Mouse (Mus musculus) kidney, embryonic 14.5 days (tissue): ENCODE measurements at regions not wholly inside any gene's neighbourhood (a gene's known extent, or its start where the extent isn't known, plus 50 kb on each side); places are given as distances from the start of the nearest gene placed in this dataset.
A peak's percentile ranks its signal among the peaks of the same experiment; 100 is the strongest.

Experiments used
- ATAC-seq: fragments of 200-750 bp; cut with Nextera tagmentation; 2 replicates; pipeline ENCODE4 v1.8.0; 2017; ENCODE audit warnings: moderate number of reproducible peaks, mild to moderate bottlenecking, moderate TSS enrichment, moderate library complexity; ENCODE audit not compliant: low FRiP score, low TSS enrichment
- H3K27ac ChIP-seq: fragments of 300-500 bp; sonication (generic); 2 replicates; pipeline ENCODE4 v1.5.1; 2014; ENCODE audit warnings: low read depth, mild to moderate bottlenecking, low read length, moderate library complexity, mixed read lengths
- H3K27me3 ChIP-seq: fragments of 300-500 bp; sonication (generic); 2 replicates; pipeline ENCODE4 v1.6.1; 2014; ENCODE audit warnings: mild to moderate bottlenecking, low read length; ENCODE audit not compliant: control insufficient read depth, insufficient read depth
- H3K36me3 ChIP-seq: fragments of 300-500 bp; sonication (generic); 2 replicates; pipeline ENCODE4 v1.6.1; 2014; ENCODE audit warnings: low read length, mixed read lengths; ENCODE audit not compliant: control insufficient read depth, insufficient read depth
- H3K4me1 ChIP-seq: fragments of 300-500 bp; sonication (generic); 2 replicates; pipeline ENCODE4 v1.6.1; 2014; ENCODE audit warnings: low read length, mixed read lengths; ENCODE audit not compliant: control insufficient read depth, insufficient read depth
- H3K4me2 ChIP-seq: fragments of 300-500 bp; sonication (generic); replicated peaks from 2 replicates; pipeline ENCODE4 v1.6.1; 2014; ENCODE audit warnings: low read depth, mild to moderate bottlenecking, low read length
- H3K4me3 ChIP-seq: fragments of 300-500 bp; sonication (generic); 2 replicates; pipeline ENCODE4 v1.5.1; 2014; ENCODE audit warnings: mild to moderate bottlenecking, low read length
- H3K9ac ChIP-seq: fragments of 300-500 bp; sonication (generic); 2 replicates; pipeline ENCODE4 v1.6.1; 2014; ENCODE audit warnings: low read depth, mild to moderate bottlenecking, low read length, moderate library complexity
- H3K9me3 ChIP-seq: fragments of 300-500 bp; sonication (generic); 2 replicates; pipeline ENCODE4 v1.6.1; 2016; ENCODE audit warnings: low read length; ENCODE audit not compliant: control insufficient read depth
- WGBS: fragments of 180-500 bp; shearing (Covaris S2); extraction: QIAGEN DNeasy Blood & Tissue Kit; methylation state at CpG from one replicate; pipeline ENCODE4 v1.1.7; 2014; 5-methylcytosine and 5-hydroxymethylcytosine counted together

GRCm38 (mm10) chr5:111804542-111804941 lies 70.8 kb downstream of the Gm26897 start:
- no peak overlapping the region for H3K4me3 ChIP-seq
- H3K4me1 ChIP-seq = peaks cover 34% of the 10 kb centered on the region
- no peaks in the 10 kb centered on the region for H3K36me3 ChIP-seq
- no peak overlapping the region for H3K27ac ChIP-seq
- WGBS = 33% methylated on average over 6 of the region's 6 CpGs
- no peaks in the 10 kb centered on the region for H3K27me3 ChIP-seq
- H3K4me2 ChIP-seq = no peak overlapping the region
- no peaks in the 10 kb centered on the region for H3K9me3 ChIP-seq
- ATAC-seq = no peak
- H3K9ac ChIP-seq = no peak overlapping the region

DNA sequence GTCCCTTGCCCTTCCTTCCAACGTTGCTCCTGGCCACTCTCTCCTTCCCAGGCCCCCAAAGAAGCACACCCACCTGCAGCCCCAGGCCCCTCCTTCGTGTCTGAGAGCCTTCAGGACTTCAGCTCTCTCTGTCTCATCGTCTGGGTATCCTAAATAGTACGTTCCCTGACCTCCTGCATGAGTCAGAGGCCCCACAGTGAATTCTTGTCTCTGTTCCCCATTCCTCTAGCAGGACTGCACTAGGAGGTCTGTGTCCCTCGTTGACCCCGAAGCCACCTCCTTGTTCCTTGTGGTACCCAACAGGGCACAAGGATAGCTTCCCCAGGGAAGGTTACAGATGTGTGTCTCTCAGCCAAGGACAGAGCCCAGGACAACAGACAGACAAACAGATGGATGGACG lies 71.4 kb downstream of the Gm26897 start:
- 33% methylated on average over 7 of the region's 7 CpGs for WGBS
- Histone ChIP-seq H3K9me3 (no peaks in the 10 kb centered on the region), H3K4me1 (peaks cover 28% of the 10 kb centered on the region), H3K4me2 (no peak overlapping the region), H3K27ac (0 out of 2 replicates have a peak overlapping the region, but pooled peaks have one; percentile 39), H3K27me3 (no peaks in the 10 kb centered on the region), H3K36me3 (no peaks in the 10 kb centered on the region), H3K4me3 (no peak overlapping the region), H3K9ac (no peak overlapping the region)
- no peak for ATAC-seq

DNA sequence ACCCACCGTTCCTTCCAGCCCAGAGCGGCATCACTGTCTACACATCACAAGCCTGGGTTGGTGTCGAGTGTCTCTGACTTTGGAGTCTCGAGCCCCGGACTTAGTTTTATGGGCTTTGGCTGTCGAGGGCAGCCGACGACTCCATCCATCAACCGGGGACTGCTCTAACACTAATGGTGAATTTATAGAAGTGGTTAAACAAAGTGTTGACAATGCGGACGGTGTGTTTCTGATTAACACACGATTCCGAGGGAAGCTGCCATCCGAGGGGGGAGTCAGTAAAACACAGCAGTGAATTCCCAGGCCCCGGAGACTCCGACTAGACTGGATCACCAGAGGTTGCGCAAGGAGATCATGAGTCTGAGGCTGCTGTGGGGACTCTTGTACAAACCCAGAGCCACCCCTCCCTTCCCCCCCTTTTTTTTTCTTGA lies 72.1 kb downstream of the Gm26897 start:
- peak; percentile 34; the same call in 1 of the 2 replicates for ATAC-seq
- H3K4me1 ChIP-seq = peaks cover 23% of the 10 kb centered on the region
- no peaks in the 10 kb centered on the region for H3K27me3 ChIP-seq
- no peak overlapping the region for H3K27ac ChIP-seq
- WGBS = 9% methylated on average over 17 of the region's 17 CpGs
- H3K4me2 ChIP-seq = no peak overlapping the region; the same call in 1 of the 2 replicates
- H3K36me3 ChIP-seq = no peaks in the 10 kb centered on the region
- no peak overlapping the region for H3K9ac ChIP-seq
- H3K9me3 ChIP-seq = no peaks in the 10 kb centered on the region
- H3K4me3 ChIP-seq = no peak overlapping the region

DNA sequence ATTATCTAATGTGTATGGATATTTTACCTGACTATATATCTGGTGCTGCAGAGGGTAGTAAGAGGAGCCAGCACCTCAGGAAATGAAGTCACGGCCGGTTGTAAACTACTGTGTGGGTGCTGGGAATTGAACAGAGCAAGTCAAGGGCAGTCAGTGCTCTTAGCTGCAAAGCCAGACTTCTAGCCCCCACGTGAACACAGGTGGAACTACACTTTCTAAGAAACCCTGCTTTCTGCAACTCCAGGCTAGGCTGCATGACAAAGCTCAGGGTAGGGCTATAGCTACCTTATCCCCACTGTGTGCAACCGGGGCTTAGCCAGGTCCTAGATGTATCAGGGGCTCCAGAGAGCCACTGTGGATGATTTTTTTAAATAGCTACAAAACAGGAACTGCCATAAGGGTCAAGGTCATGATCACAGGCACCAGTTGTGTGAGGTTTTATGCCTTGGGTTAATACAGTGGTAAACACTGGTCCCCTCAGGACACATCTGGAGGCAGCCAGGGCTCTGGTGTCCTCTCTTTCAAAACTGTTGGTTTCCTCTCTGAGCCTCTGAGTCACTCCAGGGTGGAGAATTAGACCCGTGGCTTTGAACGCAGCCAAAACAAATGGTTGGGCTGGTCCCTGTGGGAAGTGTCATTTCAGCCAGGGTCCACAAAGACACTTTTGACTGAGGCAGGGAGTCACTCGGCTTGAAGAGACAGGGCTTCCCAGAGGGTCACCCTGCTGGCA lies 76.5 kb downstream of the Gm26897 start:
- Histone ChIP-seq H3K4me3 (no peak overlapping the region), H3K4me1 (peaks cover 18% of the 10 kb centered on the region), H3K36me3 (no peaks in the 10 kb centered on the region), H3K9me3 (no peaks in the 10 kb centered on the region), H3K9ac (no peak overlapping the region), H3K27me3 (no peaks in the 10 kb centered on the region), H3K4me2 (no peak overlapping the region), H3K27ac (no peak overlapping the region)
- WGBS = 38% methylated on average over 7 of the region's 7 CpGs
- no peak for ATAC-seq

- no peak for ATAC-seq
- Histone ChIP-seq H3K4me1 (peaks cover 6% of the 10 kb centered on the region), H3K4me2 (no peak overlapping the region), H3K27me3 (no peaks in the 10 kb centered on the region), H3K4me3 (no peak overlapping the region), H3K9ac (no peak overlapping the region), H3K9me3 (no peaks in the 10 kb centered on the region), H3K36me3 (no peaks in the 10 kb centered on the region), H3K27ac (no peak overlapping the region)
- WGBS = 44% methylated on average over 7 of the region's 7 CpGs
Observed at GRCm38 (mm10) chr5:111812581-111812980, 78.9 kb downstream of the Gm26897 start.

DNA sequence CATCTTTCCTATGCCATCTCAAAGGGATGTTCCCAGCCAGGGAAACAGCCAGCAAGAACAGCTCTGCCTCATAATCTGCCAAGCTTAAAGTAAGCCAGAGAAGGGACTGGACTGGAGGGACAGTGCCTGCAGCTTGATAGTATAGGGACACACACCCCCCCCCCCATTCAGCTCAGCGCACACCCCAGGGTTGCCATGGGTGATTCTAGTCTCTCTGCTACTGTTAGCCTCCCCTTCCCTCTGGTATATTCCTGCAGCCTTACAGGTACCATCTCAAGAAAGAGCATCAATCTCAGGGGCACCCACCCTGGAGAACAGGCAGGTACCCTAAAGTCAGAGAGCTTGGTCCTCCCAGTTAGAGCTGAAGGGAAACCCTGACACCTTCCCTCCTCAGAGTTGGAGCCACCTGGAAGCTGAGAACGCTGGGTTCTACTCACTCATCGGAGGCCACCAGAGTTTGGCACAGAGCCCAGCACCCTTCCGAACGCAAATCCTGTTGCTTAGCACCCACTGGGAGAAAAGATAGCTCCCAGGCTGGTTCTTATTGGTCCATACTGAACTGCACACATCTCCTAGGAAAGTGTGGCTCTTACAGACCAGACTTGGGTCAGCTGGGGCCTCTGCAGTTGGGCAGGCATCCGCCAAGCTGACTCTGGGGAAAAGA lies 79.5 kb downstream of the Gm26897 start:
- 70% methylated on average over 6 of the region's 6 CpGs for WGBS
- Histone ChIP-seq H3K9ac (no peak overlapping the region), H3K4me2 (no peak overlapping the region), H3K27me3 (no peaks in the 10 kb centered on the region), H3K9me3 (no peaks in the 10 kb centered on the region), H3K36me3 (no peaks in the 10 kb centered on the region), H3K27ac (no peak overlapping the region), H3K4me3 (no peak overlapping the region), H3K4me1 (no peaks in the 10 kb centered on the region; the same call in 1 of the 2 replicates)
- no peak for ATAC-seq

GRCm38 (mm10) chr5:111814893-111815760 lies 81.4 kb downstream of the Gm26897 start:
- H3K9ac ChIP-seq = no peak overlapping the region
- no peaks in the 10 kb centered on the region; the same call in 1 of the 2 replicates for H3K27me3 ChIP-seq
- H3K9me3 ChIP-seq = no peaks in the 10 kb centered on the region
- no peak overlapping the region for H3K4me3 ChIP-seq
- no peak for ATAC-seq
- no peak overlapping the region for H3K27ac ChIP-seq
- WGBS = 84% methylated on average over 20 of the region's 20 CpGs
- no peaks in the 10 kb centered on the region for H3K36me3 ChIP-seq
- no peaks in the 10 kb centered on the region for H3K4me1 ChIP-seq
- H3K4me2 ChIP-seq = no peak overlapping the region

DNA sequence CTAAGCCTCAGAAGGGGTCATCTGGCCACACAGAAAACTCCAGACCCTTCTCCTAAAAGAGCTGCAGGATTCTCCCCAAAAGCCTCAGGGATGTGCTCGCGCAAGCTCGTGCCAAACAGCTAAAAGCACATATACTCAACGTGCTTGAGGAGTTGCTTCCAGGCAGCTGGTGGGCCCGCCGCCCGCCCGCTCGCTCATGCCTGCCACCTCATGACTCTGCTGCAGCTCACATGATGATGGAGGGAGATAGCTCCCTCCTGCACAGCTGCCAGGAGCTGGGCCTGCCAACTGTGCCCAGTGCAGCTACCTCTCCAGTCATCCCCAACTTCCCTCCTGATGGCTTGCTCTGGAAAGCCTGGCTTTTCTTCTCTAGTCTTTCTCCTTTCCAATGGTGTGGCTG lies 87.2 kb downstream of the Gm26897 start:
- no peaks in the 10 kb centered on the region for H3K9me3 ChIP-seq
- H3K4me3 ChIP-seq = no peak overlapping the region
- H3K36me3 ChIP-seq = no peaks in the 10 kb centered on the region
- H3K4me2 ChIP-seq = no peak overlapping the region
- 83% methylated on average over 9 of the region's 9 CpGs for WGBS
- H3K27me3 ChIP-seq = peaks cover 6% of the 10 kb centered on the region; the same call in 1 of the 2 replicates
- H3K9ac ChIP-seq = no peak overlapping the region
- H3K4me1 ChIP-seq = 0 out of 2 replicates have a peak, but pooled peaks cover 3% of the 10 kb centered on the region
- ATAC-seq = no peak
- H3K27ac ChIP-seq = no peak overlapping the region
